Mouse (Mus musculus) cerebellum, postnatal 25 days (tissue): Measurements from ENCODE around the gene Tll1.

Experiments
- DNase-seq, 2 experiments: peaks; one replicate each; pipeline ENCODE4 v3.0.0; 2021; ENCODE audit warnings: mixed read lengths in 2 of 2

The Tll1 gene

DNA sequence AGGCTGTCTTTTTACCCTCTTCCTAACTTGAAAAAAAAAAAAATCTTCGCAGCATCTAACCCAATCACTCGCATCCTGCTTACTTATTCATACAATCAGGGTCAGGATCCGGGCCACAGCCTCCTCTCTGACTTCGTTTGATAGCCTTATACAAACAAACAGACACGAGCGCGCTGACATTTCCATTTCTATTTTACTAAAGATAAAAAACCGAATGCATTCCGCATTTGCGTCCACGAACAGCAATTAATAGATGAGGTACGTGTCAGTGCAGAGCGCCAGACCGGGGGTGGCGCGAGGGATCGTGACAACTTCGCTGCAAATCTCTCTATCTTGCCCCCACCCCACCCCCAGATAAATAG is at the start of gene Tll1:
Tll1 (minus strand) TSS at position 248 of the 362 bp plus-strand sequence.
- DNase-seq = peak; percentile 68 to 71

- peak in 1 of 2 experiments; percentile 14 for DNase-seq
These were observed 32.6 kb upstream of the Tll1 start for GRCm38 (mm10) chr8:64238645-64239044.

DNA sequence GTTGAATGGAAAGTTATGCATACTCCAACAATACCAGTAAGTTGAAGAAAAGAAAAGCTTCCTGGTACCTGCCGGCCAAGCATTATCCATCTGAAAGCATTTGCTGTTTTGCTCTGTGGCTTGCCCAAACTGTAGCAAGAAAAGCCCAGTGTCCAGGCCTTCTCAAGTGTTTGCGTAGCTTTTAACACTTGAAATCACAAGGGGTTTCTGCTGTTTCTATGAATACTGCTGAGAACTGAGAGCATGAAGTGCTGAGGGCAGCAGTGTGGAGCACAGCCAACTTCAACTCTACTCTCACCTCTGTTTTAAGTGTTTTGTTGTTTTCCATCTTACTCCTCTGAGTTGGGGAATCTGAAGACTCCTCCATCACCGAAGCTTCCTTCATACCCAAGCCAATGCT is 15.5 kb upstream of the Tll1 start:
- no peak for DNase-seq

DNA sequence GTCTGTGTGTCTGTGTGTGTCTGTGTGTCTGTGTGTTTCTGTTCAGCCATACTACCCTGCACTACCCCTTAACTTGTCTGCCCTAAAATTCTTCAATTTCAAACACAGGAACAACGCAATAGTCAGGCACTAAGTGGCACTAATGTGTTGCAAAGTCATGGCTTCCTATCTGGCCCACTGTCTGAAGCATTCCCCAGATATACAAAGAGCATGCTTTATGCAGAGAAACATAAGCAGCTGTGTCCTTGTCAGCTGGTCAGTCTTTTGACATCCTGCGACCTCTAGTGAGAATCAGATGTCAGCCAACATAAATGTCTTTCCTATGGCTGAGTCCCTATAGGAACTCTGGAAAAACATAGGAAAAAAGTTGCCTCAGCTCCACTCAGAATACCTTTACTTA is 11.6 kb upstream of the Tll1 start:
- no peak for DNase-seq

- DNase-seq = no peak
These were observed 10.2 kb upstream of the Tll1 start for GRCm38 (mm10) chr8:64216252-64216651.

- DNase-seq = no peak
These were observed 9.3 kb upstream of the Tll1 start for GRCm38 (mm10) chr8:64215374-64215773.

DNA sequence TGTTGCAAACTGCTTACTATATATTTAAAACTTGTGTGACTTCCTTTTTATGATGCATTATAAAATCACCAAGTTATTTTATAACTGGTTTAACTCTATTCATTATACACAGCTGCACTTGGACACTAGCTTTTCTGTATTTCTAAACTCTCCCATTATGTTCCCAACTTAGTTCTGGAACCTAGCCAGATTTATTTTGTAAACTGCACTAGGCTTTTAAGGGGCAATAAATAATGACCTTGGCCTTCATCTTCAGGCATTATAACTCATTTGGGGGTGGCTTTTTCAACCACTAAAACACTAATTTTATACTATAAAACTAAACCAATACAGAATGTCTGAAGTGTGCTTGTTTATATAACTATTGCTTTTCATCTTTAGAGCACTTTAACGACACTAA is 8.8 kb upstream of the Tll1 start:
- DNase-seq = no peak

GRCm38 (mm10) chr8:64206411-64206861 is 365 bp upstream of the Tll1 start:
- DNase-seq = peak; percentile 75

DNA sequence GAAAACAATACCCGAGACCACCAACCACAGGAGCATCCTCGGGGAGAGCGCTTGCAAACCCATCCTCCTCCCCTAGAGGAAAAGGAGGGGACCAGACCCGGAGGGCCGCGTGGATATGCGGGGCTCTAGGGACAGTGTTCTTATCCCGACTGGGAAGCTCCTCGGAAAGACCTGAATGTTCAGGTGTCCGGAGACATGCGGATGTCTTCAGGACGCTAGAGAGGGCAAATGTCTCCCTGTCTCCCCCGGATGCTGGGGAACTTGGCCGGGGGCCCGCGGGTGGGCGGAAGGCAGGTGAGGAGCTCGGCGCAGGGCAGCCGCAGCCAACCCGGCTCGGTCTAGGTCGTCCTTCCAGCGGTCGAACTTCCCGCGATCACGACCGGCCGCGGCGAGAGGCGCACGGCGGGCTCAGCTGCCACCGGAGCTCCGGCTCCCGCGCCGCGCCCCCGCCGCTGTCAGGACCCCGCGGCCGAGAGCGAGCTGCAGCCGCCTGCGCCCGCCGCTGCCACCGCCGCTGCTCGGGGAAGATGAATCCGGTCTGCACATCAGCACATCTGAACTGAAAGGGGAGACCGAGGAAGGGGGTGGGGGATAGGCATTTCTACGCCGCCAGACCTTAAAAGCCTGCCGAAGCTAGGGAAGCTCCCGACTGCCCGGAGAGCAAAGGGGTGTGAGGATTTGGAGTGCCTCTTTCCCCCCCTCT is 599 bp downstream of the Tll1 start:
- peak; percentile 85 to 86 for DNase-seq

- DNase-seq = peak; percentile 69 to 72
These were observed 1.2 kb downstream of the Tll1 start for GRCm38 (mm10) chr8:64204801-64205311.

GRCm38 (mm10) chr8:64204167-64204566 is 1.9 kb downstream of the Tll1 start:
- peak; percentile 89 to 92 for DNase-seq

- no peak for DNase-seq
These were observed 7.7 kb downstream of the Tll1 start for GRCm38 (mm10) chr8:64198326-64198725.

DNA sequence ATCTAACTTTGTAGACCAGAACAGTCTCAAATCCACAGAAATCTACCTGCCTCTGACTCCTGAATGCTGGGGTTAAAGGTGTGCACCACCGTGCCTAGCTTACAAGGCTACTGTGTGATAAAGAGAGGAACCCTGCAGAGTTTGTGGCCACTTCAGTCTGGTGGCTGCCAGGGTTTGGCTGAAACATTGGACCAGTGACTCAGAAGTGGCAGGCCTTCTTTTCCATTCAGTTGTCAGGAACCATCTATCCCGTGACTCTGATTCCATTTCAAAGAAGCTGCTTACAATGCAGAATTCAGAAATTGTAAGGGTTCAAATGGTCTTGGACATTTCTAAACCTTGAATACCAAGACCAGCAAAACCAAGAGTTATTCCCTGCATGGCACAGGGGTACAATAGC is 12.7 kb downstream of the Tll1 start:
- DNase-seq = peak; percentile 34 to 49

GRCm38 (mm10) chr8:64187881-64188280 is 18.2 kb downstream of the Tll1 start:
- no peak for DNase-seq

DNA sequence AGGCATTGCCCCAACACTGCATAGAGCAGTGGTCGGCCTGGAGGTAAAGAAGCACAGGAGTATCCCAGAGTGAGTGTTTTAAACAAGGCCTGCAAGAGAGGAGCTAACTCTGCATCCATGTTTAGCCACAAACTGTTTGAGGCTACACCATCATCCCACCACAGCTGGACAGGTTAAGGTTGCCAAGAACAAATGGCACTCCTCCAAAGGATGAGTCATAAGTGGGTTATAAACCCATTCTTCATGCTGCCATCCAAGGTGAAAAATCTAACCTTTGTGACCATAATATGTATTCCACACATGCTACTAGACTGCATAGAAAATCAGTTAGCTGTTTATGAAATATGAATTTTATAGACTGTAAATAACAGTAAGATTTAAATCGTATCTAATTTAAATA is 29.1 kb downstream of the Tll1 start:
- no peak for DNase-seq

DNA sequence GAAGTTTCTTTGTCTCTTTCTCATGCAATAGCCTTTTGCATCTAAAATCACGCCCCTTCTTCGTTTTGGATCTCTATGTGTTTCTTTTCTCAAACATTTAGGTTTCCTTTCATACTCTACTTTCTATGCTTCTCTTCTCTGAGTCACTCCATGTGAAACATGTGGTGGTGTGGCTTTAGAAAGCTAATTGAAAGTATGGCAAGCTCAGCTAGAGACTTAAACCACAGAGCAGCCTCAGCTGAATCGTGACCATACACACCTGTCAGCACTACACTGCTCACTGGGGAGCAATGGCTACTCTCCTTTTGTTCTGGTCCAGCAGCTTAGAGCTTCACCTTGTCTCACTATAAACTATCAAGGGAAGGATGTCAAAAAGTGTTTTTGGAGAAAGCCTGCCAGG is 31.2 kb downstream of the Tll1 start:
- DNase-seq = peak in 1 of 2 experiments; percentile 17

GRCm38 (mm10) chr8:64173759-64174158 is 32.3 kb downstream of the Tll1 start:
- peak; percentile 41 to 50 for DNase-seq

- peak; percentile 33 to 57 for DNase-seq
These were observed 52.9 kb downstream of the Tll1 start for GRCm38 (mm10) chr8:64152899-64153891.

- DNase-seq = peak; percentile 91 to 92
These were observed 53.8 kb downstream of the Tll1 start for GRCm38 (mm10) chr8:64152216-64152804.

GRCm38 (mm10) chr8:64136593-64136992 is 69.5 kb downstream of the Tll1 start:
- no peak for DNase-seq

GRCm38 (mm10) chr8:64107190-64107589 is 98.9 kb downstream of the Tll1 start:
- DNase-seq = peak; percentile 25 to 48

DNA sequence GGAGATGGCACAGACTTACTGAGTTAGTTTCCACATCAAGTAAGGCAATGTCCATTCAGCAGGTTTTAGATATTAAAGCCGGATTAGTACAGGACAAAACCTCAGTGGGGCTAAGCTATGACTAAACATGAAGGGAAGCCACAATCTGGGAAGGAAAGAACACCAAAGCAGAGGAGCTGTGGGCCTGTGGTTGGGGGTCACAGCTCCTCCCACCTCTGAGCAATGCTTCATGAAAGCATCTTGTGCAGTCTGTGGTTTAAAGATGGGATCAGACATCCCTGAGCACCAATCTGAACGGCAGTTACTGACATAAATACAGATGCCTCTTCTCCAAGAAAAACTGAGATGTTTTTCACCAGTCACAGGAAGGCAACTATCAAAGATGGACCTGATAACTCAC is 132.7 kb downstream of the Tll1 start:
- no peak for DNase-seq

- DNase-seq = no peak
These were observed 146.2 kb downstream of the Tll1 start for GRCm38 (mm10) chr8:64059867-64060266.
